Mouse (Mus musculus) brain, embryonic 14.5 days (tissue): ENCODE measurements around the gene Zkscan3.

ENCODE experiments used
- CTCF ChIP-seq: fragments of 200-500 bp; IDR thresholded peaks from 2 replicates; pipeline ENCODE4 v1.5.1; 2012; ENCODE audit warnings: inconsistent platforms, mild to moderate bottlenecking, moderate library complexity, borderline replicate concordance; ENCODE audit not compliant: insufficient read depth, insufficient read length; ENCODE audit errors: extremely low read depth
- POLR2A ChIP-seq: fragments of 200-500 bp; IDR thresholded peaks from 2 replicates; pipeline ENCODE4 v1.6.1; 2012; ENCODE audit warnings: mild to moderate bottlenecking, inconsistent platforms, borderline replicate concordance; ENCODE audit not compliant: poor library complexity, insufficient read depth, insufficient read length, severe bottlenecking; ENCODE audit errors: extremely low read depth

DNA sequence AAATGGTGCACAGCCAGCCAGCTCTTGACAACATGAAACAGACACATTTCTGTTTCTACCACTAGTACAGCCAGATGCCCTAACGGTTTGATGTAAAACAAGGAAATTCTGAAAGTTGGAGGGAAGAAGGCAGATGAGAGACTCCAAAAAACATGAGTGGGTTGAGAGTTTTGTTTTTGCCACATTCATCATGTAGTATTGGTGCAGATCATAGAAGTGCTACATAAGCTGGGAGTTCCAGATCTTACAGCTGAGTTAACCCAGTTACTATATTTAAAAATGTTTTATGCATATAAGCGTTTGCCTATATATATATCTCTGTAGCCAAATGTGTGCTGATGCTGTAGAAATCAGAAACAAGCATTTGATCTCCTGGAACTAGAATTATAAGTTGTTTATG is 29.9 kb downstream of the Zkscan3 start:
- TF ChIP-seq CTCF (no peak), POLR2A (no peak)
